Mouse (Mus musculus) heart, adult 18-20 months (tissue): Measurements from ENCODE around the gene Ankrd49. TPM values are rescaled to one million over a fixed set of nuclear protein-coding genes. Genes with fewer than 3 reads are reported as not detected.

Experiments used
- DNase-seq, 2 experiments: peaks; one replicate each; pipeline ENCODE4 v3.0.0; 2021 to 2022; ENCODE audit warnings: mixed read lengths in 1 of 2
- total RNA-seq, 2 experiments: library from RNA; stranded (reverse); gene quantifications; 2 replicates each; pipeline ENCODE4 v1.2.3; 2021

Ankrd49 gene
- total RNA-seq, 2 experiments from 2014 or later, result 6.7 to 7.2 TPM

DNA sequence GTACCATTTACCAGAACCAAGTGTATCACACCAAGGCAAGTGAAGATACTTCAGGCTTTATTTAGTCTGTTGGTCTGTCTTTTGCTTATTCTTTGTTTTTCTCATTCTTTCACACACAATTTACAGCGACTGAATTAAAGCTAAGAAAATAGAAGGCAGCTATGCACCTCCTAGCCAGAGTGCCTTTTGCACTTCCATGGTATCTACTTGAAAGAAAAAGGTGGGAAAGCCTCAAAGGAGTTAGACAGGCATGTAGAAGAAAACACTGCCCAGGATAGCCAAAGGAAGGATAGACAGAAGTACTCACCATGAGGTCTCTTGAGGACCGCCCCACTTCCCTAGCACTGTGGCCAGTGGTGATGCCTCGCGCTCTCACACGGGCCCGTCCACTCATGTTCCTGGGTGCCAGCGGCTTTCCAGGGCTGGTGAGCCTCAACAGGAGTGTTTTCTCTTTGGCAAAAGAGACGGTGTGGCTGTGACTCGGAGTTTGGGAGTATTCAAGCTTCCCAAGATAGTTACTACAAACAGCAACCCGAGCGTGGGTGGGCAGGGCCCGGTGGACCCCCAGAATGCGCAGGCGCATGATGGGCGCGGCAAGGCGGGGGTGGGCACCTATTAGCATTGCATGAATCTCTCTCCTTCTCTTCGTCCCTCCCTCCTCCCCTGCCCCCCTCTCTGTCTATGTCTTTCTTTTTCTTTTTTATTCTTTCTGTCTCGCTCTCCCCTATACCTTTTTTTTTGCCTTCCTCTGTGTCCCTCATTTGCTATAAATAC is 44.3 kb downstream of the Ankrd49 start, which contains the start of gene Piwil4:
Gene Piwil4 (minus strand): TSS at position 583 of the 774 bp plus-strand sequence.
- no peak for DNase-seq

DNA sequence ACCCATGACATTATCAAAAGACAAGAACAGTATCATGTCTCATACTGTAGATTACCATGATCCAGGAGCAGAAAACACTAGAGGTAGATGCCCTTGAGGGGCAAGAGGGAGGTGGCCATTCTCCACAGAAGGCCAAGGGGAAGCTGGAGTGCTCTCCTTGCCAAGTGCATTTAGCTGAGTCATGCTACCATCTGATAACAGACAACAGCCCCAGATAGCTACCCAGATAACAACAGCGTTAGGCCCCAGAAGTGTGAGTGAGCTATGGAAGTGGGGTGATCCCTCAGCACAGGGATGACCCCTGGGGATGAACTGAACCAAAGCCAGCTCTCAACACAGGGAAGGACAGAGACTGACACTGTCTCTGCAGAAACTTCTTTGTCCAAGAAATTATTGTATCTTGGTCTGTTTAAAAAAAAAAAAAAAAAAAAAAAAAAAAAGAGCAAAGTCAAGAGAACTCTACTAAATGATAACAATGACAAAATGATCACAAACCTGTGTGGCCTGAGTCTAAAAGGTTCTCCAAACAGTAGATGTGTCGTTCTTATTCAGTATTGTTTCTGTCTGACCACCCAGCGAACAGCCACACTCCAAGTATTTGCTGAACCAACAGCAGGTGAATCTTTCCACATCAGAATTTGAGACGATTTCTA is 45.0 kb downstream of the Ankrd49 start:
- DNase-seq, result no peak

DNA sequence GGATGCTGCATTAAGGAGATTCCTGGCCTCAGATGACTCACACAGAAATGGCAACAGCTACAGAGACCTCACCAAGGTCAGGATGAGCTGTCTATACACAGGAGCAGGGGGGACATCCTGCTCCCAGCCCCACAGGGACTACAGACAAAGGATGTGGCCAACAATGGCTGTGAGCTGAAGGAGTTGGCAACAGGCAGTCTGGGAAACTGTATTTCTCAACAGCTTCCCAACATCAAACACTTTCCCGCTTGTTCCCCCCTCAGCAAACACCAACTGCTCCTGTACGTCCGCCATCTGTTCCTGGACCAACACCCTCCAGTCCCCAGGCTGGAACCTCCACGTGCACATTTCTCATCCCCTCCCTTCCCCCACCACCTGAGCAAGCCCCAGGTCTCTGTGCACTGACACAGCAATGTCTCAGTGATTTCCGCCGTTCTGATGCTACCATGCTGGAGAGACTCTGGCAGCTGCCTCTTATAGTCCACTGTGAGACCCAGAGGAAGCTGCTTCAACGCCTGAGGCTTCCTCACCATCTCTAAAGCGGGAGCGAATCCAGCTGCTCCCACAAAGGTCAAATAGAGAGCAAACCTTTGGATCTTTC is 53.6 kb downstream of the Ankrd49 start:
- no peak for DNase-seq

Other genes starting within 250 kb of the Ankrd49 start
- 10 to 100 TPM; 57.6 to 60.4 TPM for gene Amotl1, start 139.8 kb downstream of the Ankrd49 start, total RNA-seq
- gene Piwil4, start 44.1 kb downstream of the Ankrd49 start, total RNA-seq, result not detected
- under 1 TPM; 0.67 to 0.72 TPM for gene Fut4, start 32.5 kb downstream of the Ankrd49 start, total RNA-seq
- gene 1700012B09Rik, start 13.8 kb downstream of the Ankrd49 start, total RNA-seq, result not detected
- 10 to 100 TPM; 11.2 to 12.1 TPM for gene Mre11a, start 202 bp downstream of the Ankrd49 start, total RNA-seq
- not detected for gene Gpr83, start 75.4 kb upstream of the Ankrd49 start, total RNA-seq
- gene Izumo1r, start 119.1 kb upstream of the Ankrd49 start, total RNA-seq, result 1 to 10 TPM in 1 of 2 experiments, not detected in 1; 1.0 TPM